In genomic region chr9:15943486-15944153, GRCm38 (mm10) we compare ENCODE assay signal across 19 mouse cellular contexts.
DNase-seq lines count a peak whose midpoint lies in the region; ATAC-seq and TF ChIP-seq lines count a peak whose summit lies in the region.
"Had no signal": no experiment of that assay in that cellular context is flagged by ENCODE, and none has a peak within 500 bp of the region (broad histone marks: within the 10 kb centered on the region; RNA-seq: fewer than 3 reads in every experiment).

No protein-coding gene starts in this region.

- TF ChIP-seq EP300 in liver, embryonic 14.5 days (IDR thresholded peaks at IDR 0.05; ENCODE audit: low read depth), result peak; percentile 33; the same call in 1 of the 2 replicates

- no peak overlapping the region for H3K4me3 ChIP-seq in limb, embryonic 14.5 days (replicated peaks; ENCODE audit: low read length)
- no peak overlapping the region for H3K4me3 ChIP-seq in limb, embryonic 10.5 days
- H3K4me3 ChIP-seq in midbrain, embryonic 12.5 days, result no peak overlapping the region
- no peak overlapping the region for H3K4me3 ChIP-seq in midbrain, postnatal 0 days (ENCODE audit: low read depth, low read length)
- H3K4me3 ChIP-seq in liver, embryonic 14.5 days (ENCODE audit: insufficient read depth in 1 of 2, low read depth in 2 of 2, low read length in 2 of 2), result no peak overlapping the region
- H3K4me3 ChIP-seq: embryonic facial prominence, embryonic 13.5 days; forebrain, embryonic 12.5 days; heart, embryonic 10.5 days; hindbrain, embryonic 13.5 days had no signal

- intact Hi-C loops in left cerebral cortex, postnatal 25 days (cut with DNase I), result loop anchor here (5.0 kb wide), 1 partner anchor 559 kb away; the partner anchor contains the start of gene Fat3

- no peaks in the 10 kb centered on the region for H3K27me3 ChIP-seq in limb, embryonic 14.5 days (ENCODE audit: control insufficient read depth, insufficient read depth, low read length)
- no peaks in the 10 kb centered on the region for H3K27me3 ChIP-seq in limb, embryonic 10.5 days (ENCODE audit: low read depth, poor library complexity, severe bottlenecking)
- peaks cover 8% of the 10 kb centered on the region; the same call in 1 of the 2 replicates for H3K27me3 ChIP-seq in midbrain, embryonic 12.5 days
- H3K27me3 ChIP-seq in midbrain, postnatal 0 days (ENCODE audit: insufficient read depth, low read length), result no peaks in the 10 kb centered on the region
- H3K27me3 ChIP-seq in liver, embryonic 14.5 days (ENCODE audit: control insufficient read depth, insufficient read depth, low read length), result no peaks in the 10 kb centered on the region
- H3K27me3 ChIP-seq: embryonic facial prominence, embryonic 13.5 days; forebrain, embryonic 12.5 days; hindbrain, embryonic 13.5 days had no signal

- H3K4me1 ChIP-seq in limb, embryonic 14.5 days (ENCODE audit: control insufficient read depth, insufficient read depth, low read length), result peaks cover 3% of the 10 kb centered on the region; the same call in 1 of the 2 replicates
- peaks cover 5% of the 10 kb centered on the region; the same call in 1 of the 2 replicates for H3K4me1 ChIP-seq in limb, embryonic 10.5 days
- peaks cover 5% of the 10 kb centered on the region; the same call in 1 of the 2 replicates for H3K4me1 ChIP-seq in midbrain, embryonic 12.5 days
- no peaks in the 10 kb centered on the region for H3K4me1 ChIP-seq in midbrain, postnatal 0 days (ENCODE audit: insufficient read depth, low read length)
- peaks cover 0 to 13% of the 10 kb centered on the region in 2 experiments; a peak in 3 of 4 replicates for H3K4me1 ChIP-seq in liver, embryonic 14.5 days (replicated peaks; ENCODE audit: control insufficient read depth in 2 of 2, insufficient read depth in 2 of 2, low read length in 1 of 2)
- H3K4me1 ChIP-seq: heart, embryonic 10.5 days had no signal

- no peak overlapping the region for H3K4me2 ChIP-seq in limb, embryonic 14.5 days (replicated peaks; ENCODE audit: low read depth, low read length, severe bottlenecking)
- no peak overlapping the region for H3K4me2 ChIP-seq in midbrain, embryonic 12.5 days (replicated peaks)
- H3K4me2 ChIP-seq in midbrain, postnatal 0 days (ENCODE audit: low read depth, low read length, poor library complexity, severe bottlenecking), result no peak overlapping the region
- no peak overlapping the region for H3K4me2 ChIP-seq in liver, embryonic 14.5 days (ENCODE audit: low read depth)
- H3K4me2 ChIP-seq: embryonic facial prominence, embryonic 13.5 days; forebrain, embryonic 12.5 days; hindbrain, embryonic 13.5 days had no signal

- no peak for DNase-seq in limb, embryonic 14.5 days (ENCODE audit: low spot score)
- DNase-seq in limb, embryonic 10.5 days (ENCODE audit: low spot score), result no peak
- no peak for DNase-seq in midbrain, postnatal 0 days (ENCODE audit: low spot score)
- DNase-seq in liver, embryonic 14.5 days (ENCODE audit: low read depth in 3 of 3, low spot score in 3 of 3), result no peak
- DNase-seq in adrenal gland, postnatal 4 days (ENCODE audit: low spot score in 2 of 2), result no peak
- no peak for DNase-seq in left cerebral cortex, postnatal 25 days (ENCODE audit: low spot score in 2 of 2)
- DNase-seq: adrenal gland, postnatal 14 days; cerebellum, adult 18-20 months; cerebellum, adult 9-11 months; cerebellum, postnatal 36 days; gastrocnemius, postnatal 36 days; heart, adult 18-20 months; heart, postnatal 14 days had no signal

- no peaks in the 10 kb centered on the region for H3K36me3 ChIP-seq in limb, embryonic 14.5 days (ENCODE audit: control insufficient read depth, insufficient read depth, low read length)
- H3K36me3 ChIP-seq in limb, embryonic 10.5 days, result no peaks in the 10 kb centered on the region
- no peaks in the 10 kb centered on the region for H3K36me3 ChIP-seq in midbrain, embryonic 12.5 days
- H3K36me3 ChIP-seq in midbrain, postnatal 0 days (ENCODE audit: insufficient read depth, low read length), result no peaks in the 10 kb centered on the region; the same call in 1 of the 2 replicates
- no peaks in the 10 kb centered on the region for H3K36me3 ChIP-seq in liver, embryonic 14.5 days (replicated peaks; ENCODE audit: control insufficient read depth, insufficient read depth, low read depth)
- H3K36me3 ChIP-seq: embryonic facial prominence, embryonic 13.5 days; forebrain, embryonic 12.5 days; heart, embryonic 10.5 days had no signal

- 74% methylated on average over 3 of the region's 3 CpGs for WGBS in limb, embryonic 14.5 days
- WGBS in limb, embryonic 10.5 days, result 85% methylated on average over 3 of the region's 3 CpGs
- 77% methylated on average over 3 of the region's 3 CpGs for WGBS in midbrain, embryonic 12.5 days
- 69% methylated on average over 3 of the region's 3 CpGs for WGBS in midbrain, postnatal 0 days
- WGBS in liver, embryonic 14.5 days (ENCODE audit: insufficient replicate concordance), result 42% methylated on average over 3 of the region's 3 CpGs

- no peaks in the 10 kb centered on the region for H3K9me3 ChIP-seq in limb, embryonic 14.5 days (ENCODE audit: control insufficient read depth, low read length)
- H3K9me3 ChIP-seq in limb, embryonic 10.5 days (replicated peaks), result no peaks in the 10 kb centered on the region
- no peaks in the 10 kb centered on the region for H3K9me3 ChIP-seq in midbrain, embryonic 12.5 days
- no peaks in the 10 kb centered on the region for H3K9me3 ChIP-seq in midbrain, postnatal 0 days (ENCODE audit: low read length)
- H3K9me3 ChIP-seq in liver, embryonic 14.5 days (ENCODE audit: control insufficient read depth, low read length), result no peaks in the 10 kb centered on the region
- H3K9me3 ChIP-seq: embryonic facial prominence, embryonic 13.5 days; forebrain, embryonic 12.5 days; heart, embryonic 10.5 days; hindbrain, embryonic 13.5 days had no signal

- no peak overlapping the region for H3K27ac ChIP-seq in limb, embryonic 14.5 days (replicated peaks; ENCODE audit: low read depth, low read length)
- H3K27ac ChIP-seq in limb, embryonic 10.5 days, result no peak overlapping the region; the same call in 1 of the 2 replicates
- H3K27ac ChIP-seq in midbrain, embryonic 12.5 days (replicated peaks), result no peak overlapping the region
- H3K27ac ChIP-seq in midbrain, postnatal 0 days (ENCODE audit: low read depth, low read length), result no peak overlapping the region
- no peak overlapping the region for H3K27ac ChIP-seq in liver, embryonic 14.5 days
- H3K27ac ChIP-seq: embryonic facial prominence, embryonic 13.5 days; forebrain, embryonic 12.5 days; heart, embryonic 10.5 days; hindbrain, embryonic 13.5 days had no signal

- 0 out of 2 replicates have a peak, but pooled peaks have one; percentile 34 for ATAC-seq in limb, embryonic 14.5 days (ENCODE audit: low FRiP score, low read depth)
- peak; percentile 36; the same call in 1 of the 2 replicates for ATAC-seq in midbrain, embryonic 12.5 days (ENCODE audit: low FRiP score, low read depth)
- no peak for ATAC-seq in midbrain, postnatal 0 days (ENCODE audit: low FRiP score)
- peak; percentile 32; the same call in 1 of the 2 replicates for ATAC-seq in liver, embryonic 14.5 days (ENCODE audit: insufficient read depth)
- ATAC-seq in megakaryocyte progenitor cell, adult 5-6 weeks (replicated peaks; ENCODE audit: poor library complexity), result 0 out of 2 replicates have a peak, but pooled peaks have one; percentile 17

- TF ChIP-seq POLR2A in limb, embryonic 14.5 days (IDR thresholded peaks at IDR 0.05; ENCODE audit: borderline replicate concordance, extremely low read depth, insufficient read depth, insufficient read length), result no peak

- no peak for TF ChIP-seq CTCF in midbrain, postnatal 0 days (IDR thresholded peaks at IDR 0.05)
- no peak for TF ChIP-seq CTCF in liver, embryonic 14.5 days (IDR thresholded peaks at IDR 0.05; ENCODE audit: low read depth)

- no peak overlapping the region for H3K9ac ChIP-seq in limb, embryonic 14.5 days (ENCODE audit: low read depth, low read length, severe bottlenecking)
- H3K9ac ChIP-seq in midbrain, embryonic 12.5 days (replicated peaks), result no peak overlapping the region
- H3K9ac ChIP-seq in midbrain, postnatal 0 days (replicated peaks; ENCODE audit: low read length, poor library complexity, severe bottlenecking), result no peak overlapping the region
- H3K9ac ChIP-seq in liver, embryonic 14.5 days (replicated peaks), result no peak overlapping the region
- H3K9ac ChIP-seq: embryonic facial prominence, embryonic 13.5 days; forebrain, embryonic 12.5 days had no signal
